Mouse (Mus musculus) cortical plate, adult 2 months (tissue): ENCODE measurements around the gene Mup10. TPM values are rescaled to one million over a fixed set of nuclear protein-coding genes. Genes with fewer than 3 reads are reported as not detected.
"Not testable (repeated sequence)": the region's sequence is repeated elsewhere in the genome, so short reads cannot be mapped to it uniquely, and the experiment has no call there.

Experiments
- H3K27ac ChIP-seq: fragments of 200-500 bp; 2 replicates; pipeline ENCODE4 v1.5.1; 2012; ENCODE audit warnings: low read length, control low read depth, inconsistent platforms; ENCODE audit not compliant: insufficient read depth
- H3K4me1 ChIP-seq: fragments of 200-500 bp; 2 replicates; pipeline ENCODE4 v1.6.1; 2011; ENCODE audit warnings: low read length; ENCODE audit not compliant: control insufficient read depth, insufficient read depth
- H3K4me3 ChIP-seq: fragments of 200-500 bp; 2 replicates; pipeline ENCODE4 v1.5.1; 2011; ENCODE audit warnings: mild to moderate bottlenecking, low read length, control low read depth; ENCODE audit not compliant: insufficient read depth
- polyA plus RNA-seq: library from polyadenylated mRNA; depleted of rRNA; stranded (reverse); fragments of >200 nt; gene quantifications from 2 replicates; pipeline ENCODE4 v1.2.3, GENCODE M21; 2012; rRNA removed

Gene Mup10
- polyA plus RNA-seq = not detected in 2 replicates

- H3K27ac ChIP-seq, H3K4me3 ChIP-seq, H3K4me1 ChIP-seq: not testable (repeated sequence)
Measured at GRCm38 (mm10) chr4:60582099-60582498, at the start of gene Mup10. TSS of gene Mup10 (minus strand) at chr4:60582199.

Other genes starting within 250 kb of the Mup10 start
- gene Mup9, start 160.2 kb downstream of the Mup10 start, polyA plus RNA-seq = not detected in 2 replicates
- gene Mup1, start 80.2 kb downstream of the Mup10 start, polyA plus RNA-seq = not detected in 2 replicates
- not detected in 2 replicates for gene Mup11, start 80.2 kb upstream of the Mup10 start, polyA plus RNA-seq
- gene Mup12, start 159.1 kb upstream of the Mup10 start, polyA plus RNA-seq = not detected in 2 replicates
- not detected in 2 replicates for gene Mup22, start 239.3 kb upstream of the Mup10 start, polyA plus RNA-seq